Mouse (Mus musculus) right cerebral cortex, postnatal 4 days (tissue): ENCODE results near the gene Fktn.
"Not testable (repeated sequence)": the region's sequence is repeated elsewhere in the genome, so short reads cannot be mapped to it uniquely, and the experiment has no call there.

Experiments
- DNase-seq: peaks from one replicate; pipeline ENCODE4 v3.0.0-alpha.2; 2022

Fktn gene

DNA sequence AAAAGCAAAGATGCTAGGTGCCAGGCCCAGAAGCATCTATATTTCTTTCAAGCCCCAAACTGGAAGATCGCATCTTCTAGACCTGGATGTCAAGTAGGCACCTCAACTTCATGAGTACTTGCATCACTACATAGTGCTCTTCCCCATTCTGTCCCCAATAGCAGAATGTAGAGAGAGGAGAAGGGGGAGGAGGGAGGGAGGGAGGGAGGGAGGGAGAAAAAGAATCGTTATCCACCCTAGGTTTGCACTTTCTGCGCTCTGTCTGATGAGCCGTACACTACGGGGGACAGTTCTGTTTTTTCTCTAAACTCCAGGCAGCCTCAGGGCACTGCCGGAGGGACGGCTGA is at the start of gene Fktn:
Gene Fktn, plus strand, starts transcription at position 295 of the 347 bp plus-strand sequence.
- no peak for DNase-seq

DNA sequence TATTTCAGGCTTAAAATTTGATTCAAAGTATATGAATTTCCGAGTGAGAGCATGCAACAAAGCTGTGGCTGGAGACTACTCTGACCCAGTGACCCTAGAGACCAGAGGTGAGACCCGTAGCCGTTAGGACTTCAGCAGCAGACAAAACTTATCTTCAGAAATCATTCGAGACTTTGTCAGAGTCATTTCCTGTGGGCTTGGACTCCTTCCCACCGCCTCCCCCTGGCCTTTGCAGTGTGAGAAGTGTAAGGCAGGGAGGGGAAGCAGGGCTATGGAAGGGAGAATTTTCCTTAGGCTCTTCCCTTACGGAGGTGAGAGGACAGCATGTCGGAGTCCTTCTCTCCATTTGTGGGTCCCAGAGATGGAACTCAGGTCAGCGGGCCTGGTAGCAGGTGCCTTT is 31.7 kb upstream of the Fktn start:
- no peak for DNase-seq

DNA sequence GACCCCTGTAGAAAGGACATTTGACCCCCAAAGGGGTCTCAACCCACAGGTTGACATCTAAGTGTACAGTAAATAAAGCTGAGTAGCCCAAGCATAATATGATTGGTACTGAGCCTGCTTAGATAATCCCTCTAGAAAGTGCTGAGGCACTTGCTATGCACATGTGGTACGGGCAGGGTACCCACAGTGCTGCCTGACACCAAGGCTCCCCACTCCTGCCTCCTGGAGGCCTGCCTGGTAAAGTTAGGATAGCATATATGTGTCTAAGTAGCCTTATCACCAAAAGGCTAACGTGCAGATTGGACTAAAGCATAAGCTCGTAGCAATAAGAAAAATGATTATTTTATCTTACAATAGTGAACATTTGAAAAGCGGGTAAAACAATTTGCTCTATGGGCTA is 24.8 kb upstream of the Fktn start:
- no peak for DNase-seq

DNA sequence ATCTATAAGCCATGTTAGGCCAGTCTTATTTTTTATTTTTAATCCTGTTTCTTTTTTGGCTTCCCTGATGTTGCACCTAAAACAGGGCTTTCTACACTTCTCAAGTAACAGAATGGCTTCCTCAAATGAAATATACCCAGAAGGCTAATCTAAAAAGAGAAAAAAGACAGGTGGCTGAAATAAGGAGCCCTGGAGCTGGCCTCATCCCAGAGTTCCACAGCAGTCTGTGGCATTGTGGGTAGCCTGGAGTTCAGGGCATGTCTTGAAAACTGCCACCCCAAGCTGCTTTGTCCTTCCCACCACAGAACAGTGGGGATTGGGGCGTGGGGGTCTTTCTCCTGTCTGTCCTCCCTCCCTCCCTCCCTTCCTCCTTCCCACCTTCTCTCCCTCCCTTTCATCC is 22.4 kb upstream of the Fktn start:
- peak; percentile 32 for DNase-seq

DNA sequence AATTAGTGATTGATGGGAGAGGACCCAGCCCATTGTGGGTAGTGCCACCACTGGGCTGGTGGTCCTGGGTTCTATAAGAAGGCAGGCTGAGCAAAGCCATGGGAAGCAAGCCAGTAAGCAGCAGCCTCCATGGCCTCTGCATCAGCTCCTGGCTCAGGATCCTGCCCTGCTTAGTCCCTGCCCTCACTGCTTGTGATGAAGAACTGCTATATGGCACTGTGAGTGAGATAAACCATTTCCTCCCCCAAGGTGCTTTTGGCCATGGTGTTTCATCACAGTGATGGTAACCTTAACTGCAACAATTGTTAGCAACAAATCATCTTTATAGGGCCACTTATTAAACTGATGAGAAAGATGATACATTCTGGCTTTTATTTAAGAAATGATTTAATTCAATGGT is 4.6 kb upstream of the Fktn start:
- DNase-seq: not testable (repeated sequence)

DNA sequence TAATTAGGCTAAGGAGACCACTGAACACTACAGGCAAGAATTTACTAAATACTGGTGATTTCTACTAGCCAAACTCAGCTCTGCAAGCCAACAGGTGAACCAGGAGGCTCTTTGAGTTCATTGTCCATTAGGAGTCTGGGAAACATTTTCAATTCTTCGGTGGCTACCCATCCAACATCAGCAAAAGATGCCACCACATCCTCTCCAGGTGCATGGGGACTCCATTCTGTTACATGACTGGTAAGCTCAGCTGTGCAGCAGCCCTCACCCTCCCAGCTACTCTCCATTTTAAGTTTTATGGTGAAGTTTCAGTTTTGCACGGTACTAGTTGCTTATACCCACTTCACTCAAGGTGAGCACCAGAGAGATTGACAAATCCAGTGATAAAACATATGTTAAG is 3.8 kb upstream of the Fktn start:
- DNase-seq: no peak

DNA sequence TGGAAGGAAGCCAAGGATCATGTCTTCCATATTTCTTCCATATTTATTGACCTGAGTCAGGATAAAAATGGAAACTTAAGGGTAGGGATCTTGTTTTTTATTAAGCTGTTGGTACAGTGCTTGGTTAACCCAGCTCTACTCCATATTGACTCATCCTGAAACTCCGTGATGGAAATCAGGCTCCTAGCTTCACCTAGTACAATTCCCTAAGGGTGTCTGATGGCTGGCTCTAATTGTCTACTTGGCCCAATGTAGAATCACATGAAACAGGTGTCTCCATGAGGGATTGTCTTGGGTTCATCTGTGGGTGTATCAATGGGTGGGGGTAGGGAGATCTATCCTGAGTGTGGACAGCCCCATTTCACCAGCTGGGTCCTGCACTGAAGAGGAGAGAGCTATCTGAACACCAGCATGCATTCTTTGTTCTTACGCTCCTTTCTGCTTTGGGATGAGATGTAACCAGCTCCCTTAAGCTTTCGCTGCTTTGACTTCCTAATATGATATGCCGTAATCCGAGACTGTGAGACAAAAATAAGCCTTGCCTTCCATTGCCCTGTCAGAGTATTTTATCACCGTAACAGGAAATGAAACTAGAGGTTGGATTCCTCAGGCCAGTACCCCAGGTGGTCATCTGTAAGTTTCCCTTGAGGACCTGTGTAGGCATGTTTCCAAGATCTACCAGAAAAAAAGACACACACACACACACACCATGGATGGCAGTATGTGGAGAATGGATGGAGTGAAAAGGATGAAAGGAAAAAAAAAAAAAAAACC is 3.1 kb upstream of the Fktn start:
- DNase-seq: no peak

DNA sequence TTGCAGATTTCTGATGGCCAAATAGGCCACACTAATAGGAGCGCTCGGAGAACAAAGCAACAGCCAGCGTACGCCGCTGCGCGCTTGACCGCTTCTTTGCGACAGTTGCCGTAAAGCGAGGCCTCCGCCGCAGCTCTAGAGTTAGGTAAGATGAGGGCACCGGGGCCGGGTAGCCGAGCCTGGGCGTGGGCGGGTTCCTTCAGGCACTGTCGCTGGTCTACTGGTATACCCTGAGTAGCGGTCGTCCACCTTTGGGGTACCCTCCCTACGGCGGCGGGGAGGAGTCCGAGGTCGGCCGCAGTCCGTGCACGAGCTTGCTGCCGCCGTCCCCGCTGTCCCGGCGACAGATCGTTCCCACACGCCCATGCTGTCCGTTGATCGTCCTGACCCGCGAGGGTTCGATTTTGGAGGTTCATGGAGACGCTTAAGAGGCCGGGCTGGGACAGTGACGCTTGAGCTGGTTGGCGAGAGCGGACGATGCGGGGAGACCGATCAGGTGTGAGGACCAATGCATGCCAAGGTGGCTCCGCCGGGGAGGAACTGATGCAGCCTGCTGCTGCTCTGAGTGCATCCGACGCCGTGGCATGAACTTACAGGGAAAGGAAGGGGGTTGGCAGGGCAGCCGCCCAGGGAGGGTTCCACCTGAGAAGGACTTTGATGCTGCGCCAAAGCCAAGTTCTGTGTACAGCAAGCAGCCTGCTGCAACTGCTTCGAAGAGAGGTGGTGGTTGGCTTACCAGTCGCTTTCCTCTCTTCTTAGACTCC is 435 bp downstream of the Fktn start:
- DNase-seq: peak; percentile 93

DNA sequence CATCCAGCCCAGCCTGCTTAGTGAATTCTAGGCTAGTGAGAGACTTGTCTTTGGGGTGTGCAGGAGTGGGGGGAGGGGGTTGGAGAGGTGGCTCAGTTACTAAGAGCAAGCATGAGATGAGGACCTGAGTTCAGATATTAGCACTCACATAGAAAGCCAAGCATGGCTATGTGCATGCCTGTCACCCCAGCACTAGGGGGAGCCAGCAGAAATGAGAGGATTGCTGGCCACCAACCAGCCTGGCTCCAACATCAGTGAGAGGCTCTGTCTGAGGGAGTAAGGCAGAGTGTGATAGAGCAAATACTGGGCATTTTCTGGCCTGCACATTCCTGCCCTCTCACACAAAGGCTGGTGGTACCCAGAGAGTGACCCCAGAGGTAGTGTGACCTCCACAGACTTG is 2.2 kb downstream of the Fktn start:
- no peak for DNase-seq

DNA sequence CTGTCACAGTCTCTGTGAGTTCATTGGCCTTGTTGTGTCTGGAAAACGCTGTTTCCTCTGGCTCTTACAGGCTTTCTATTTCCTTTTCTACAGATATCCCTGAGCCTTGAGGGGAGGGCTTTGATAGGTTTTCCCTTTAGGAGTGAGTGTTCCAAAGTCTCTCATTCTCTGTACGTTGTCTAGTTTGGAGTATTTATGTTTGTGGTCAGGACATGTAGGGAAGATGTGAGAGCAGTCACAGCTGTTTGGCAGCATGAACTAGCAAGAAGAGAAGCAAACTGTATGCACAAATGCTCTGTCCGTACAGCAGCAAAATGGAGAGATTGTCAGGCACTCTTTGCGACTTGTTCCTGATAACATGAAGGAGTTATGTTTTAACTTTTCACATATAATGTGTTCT is 3.7 kb downstream of the Fktn start:
- DNase-seq: no peak

DNA sequence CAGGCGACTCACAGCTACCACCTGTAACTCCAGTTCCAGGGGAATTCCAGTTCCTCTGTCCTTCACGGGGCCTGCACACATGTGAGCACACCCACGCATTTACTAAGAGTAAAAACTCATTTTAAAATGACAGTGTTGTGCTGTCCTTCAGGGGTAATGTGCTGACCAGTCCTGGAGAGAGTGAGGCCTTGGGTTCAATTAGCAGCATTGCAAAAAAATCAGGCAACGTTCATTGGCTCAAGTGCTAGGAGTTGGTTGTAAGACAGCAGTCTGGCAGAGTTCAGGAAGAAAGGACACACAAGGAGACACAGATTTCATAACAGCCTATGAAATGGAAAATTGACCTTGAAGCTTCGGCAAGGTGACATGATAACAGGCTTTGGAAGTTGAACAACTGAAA is 4.5 kb downstream of the Fktn start:
- DNase-seq: no peak

DNA sequence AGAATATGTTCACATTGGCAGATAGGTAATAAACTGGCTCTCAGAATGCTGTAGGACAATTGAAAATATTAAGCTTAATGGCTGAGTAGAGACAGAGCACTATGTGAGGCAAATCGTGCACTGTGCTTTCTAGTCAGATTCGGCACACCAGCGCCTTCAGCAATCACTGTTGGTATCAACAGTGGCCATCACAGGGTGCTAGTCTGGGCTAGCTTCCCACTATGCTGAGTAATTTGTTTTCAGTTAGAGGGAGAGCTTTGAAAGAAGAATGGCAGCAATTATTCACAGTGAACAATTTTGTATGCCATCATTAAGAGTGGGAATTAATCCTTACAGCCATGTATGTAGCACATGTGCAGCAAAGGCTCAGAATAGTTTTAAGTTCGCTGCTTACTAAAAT is 8.7 kb downstream of the Fktn start:
- no peak for DNase-seq

DNA sequence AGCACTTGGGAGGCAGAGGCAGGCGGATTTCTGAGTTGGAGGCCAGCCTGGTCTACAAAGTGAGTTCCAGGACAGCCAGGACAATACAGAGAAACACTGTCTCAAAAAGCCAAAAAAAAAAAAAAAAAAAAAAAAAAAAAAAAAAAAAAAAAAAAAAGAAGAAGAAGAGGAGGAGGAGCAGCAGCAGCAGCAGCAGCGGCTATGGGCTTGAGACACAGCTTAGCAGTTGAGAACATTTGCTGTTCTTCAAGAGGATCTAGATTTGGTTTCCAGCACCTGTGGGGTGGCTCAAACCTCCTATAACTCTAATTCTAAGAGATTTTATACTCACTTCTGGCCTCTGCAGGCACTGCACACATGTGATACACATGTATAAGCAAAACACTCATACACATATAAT is 12.3 kb downstream of the Fktn start:
- not testable (repeated sequence) for DNase-seq

DNA sequence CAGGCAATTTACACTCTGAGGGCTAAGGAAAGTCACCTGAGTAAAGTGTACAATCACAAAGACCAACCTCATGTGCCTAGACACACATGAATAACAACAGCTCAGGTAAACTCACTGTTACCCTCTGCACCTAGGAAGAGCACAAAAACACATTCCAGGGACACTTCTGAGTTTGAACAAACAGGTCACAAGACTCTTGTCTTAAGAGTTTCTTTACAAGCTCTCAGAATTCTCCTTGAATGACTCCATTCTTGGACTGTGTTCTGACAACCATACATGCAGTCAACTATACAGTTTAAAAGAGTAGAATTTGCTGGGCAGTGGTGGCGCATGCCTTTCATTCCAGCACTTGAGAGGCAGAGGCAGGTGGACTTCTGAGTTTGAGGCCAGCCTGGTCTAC is 14.3 kb downstream of the Fktn start:
- DNase-seq: no peak

DNA sequence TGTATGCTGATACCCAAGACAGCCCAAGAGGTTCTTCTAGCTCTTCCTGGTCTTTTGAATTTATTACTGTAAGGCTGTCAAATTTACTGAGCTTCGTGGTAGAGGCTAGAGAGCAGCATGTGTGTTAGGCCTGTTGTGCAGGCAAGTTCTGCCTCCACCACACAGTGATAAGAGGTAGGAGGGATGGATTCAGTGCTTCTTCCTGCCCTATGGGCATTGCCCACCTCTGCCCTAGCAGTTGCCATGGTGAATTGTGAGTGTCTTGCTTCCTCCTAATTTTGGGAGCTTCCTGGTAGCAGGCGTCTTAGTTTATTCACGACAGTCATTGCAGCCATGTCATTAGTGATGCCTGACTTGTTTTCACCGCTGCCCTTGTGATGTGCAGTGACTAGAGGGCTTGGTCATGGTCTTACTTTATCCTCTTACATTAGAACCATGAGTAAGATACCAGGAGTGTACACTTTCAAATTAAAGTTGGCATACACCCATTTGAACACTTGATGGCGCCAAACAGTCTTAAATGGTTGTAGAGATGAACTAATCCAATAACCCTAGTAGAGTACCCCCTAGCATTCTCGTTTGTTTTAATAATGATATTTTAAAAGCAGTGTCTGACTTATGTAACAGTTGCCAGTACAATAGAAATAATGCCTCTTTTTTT is 25.3 kb downstream of the Fktn start:
- peak; percentile 41 for DNase-seq

DNA sequence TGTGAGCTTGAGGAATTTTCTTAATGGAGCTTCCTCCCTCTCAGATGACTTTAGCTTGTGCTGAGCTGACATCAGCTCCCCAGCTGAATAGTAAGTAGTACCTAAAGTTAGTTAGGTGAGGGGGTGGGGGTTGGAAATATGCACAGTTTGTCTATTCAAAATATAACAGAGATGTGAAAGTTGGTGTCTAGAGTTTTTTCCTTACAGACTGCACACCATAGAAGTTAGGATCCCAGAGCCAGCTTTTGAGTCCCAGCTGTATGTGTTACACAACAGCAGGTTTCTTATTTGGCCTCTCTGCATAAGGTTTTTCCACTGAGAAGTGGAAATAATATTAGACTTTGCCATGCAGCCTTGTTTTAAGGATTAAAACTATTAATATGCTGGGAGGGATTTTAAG is 36.0 kb downstream of the Fktn start:
- DNase-seq: no peak

DNA sequence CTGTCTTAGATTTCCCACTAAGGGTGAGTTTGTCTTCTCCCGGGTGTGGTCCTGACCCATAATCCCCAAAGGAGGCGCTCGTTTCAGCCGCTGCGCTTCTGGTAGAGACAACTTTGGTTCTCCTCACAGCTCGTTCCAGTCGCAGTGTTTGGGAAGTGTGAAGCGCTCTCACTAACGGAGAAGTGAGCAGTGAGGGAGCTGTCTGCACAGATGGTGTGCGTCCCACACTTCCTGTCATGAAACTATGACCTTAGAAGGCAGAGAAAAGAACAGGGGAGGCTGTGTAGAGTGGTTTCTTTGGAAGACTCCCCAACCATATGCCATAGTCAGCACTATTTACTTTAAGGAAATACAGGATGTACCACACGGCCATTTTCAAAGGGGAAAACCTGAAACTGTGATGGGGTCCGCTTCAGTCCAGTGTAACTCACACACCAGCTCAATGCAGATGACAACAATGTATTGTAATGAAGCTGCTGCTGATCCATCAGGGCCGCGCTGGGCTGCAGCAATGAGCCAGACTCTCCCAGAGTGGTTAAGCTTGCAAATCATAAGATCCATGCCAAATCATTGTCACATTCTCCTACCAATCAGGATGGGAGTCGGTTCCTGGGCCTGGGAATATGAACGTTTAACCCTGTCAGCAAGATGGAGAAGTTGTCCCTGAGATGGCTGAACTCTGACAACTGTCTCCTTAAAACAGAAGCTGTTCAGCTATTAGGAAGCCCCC is 36.8 kb downstream of the Fktn start:
- DNase-seq: no peak

DNA sequence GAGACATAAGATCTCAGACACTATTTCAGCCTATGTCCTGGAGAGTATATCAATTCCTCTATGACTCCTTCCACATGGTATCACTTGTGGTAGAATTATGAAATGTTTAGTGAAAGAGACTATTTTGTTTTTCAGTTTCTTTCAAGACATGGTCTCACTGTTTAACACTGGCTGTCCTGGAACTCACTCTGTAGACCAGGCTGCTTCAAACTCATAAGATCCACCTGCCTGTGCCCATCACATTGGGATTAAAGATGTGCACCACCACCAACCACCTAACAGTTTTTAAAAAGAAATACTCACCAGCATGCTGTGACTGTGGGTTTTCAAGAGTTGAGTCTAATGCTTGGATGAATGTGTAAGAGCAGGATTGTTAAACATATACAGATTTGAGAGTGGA is 43.2 kb downstream of the Fktn start:
- DNase-seq: no peak

DNA sequence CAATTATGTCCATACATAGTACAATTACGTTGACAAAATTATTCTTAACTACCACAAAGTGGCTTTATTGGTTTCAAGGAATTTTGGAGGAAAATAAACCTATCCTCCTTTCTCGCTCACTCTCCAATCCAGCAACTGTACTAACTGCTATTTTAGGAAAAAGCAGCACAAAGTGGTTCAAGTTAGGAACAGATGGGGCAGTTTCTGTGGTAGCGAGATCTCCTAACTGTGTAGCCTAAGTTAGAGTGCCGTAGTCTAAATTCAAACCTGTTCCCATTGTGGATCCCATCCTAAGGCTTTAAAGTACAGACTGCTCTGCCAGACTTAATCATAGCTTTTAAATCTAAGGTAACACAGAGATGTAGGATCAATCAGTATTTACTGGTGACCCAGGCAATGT is 45.0 kb downstream of the Fktn start:
- DNase-seq: no peak

DNA sequence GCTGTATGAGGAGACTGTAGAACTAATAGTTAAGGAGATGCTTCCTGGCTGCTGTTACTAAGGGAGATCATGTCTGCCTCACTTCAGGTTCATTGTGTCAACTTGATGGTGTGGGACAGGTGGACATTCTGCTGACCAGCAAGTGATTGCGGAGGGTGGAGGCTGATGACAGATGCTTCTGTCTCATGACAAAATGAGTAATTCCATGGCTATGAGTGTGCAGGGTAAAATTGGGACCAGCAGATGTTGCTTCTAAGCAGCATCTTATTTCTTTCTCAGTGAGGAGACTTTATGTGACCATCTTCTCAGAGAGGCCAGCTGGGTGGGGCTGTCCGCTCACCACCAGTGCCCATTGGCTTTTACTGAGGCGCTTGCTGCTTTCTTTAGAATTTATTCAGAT is 45.9 kb downstream of the Fktn start:
- DNase-seq: no peak

DNA sequence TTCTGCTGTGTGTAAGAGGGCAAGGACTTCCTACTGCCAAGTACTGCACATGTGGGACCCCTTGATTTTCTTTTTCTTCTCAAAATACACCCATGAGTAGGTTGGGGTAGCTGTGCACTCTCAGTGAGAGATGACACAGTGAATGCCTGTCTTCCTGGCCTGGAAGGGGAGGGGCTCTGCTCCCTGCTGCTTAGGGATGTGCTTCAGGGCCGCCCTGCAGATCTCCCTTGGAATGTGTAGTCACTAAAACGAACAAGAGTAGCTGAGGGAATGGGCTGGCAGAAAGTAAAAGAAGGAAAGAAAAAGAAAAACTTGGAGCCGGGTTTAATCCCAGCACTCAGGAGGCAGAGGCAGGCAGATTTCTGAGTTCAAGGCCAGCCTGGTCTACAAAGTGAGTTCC is 48.7 kb downstream of the Fktn start:
- DNase-seq: no peak

DNA sequence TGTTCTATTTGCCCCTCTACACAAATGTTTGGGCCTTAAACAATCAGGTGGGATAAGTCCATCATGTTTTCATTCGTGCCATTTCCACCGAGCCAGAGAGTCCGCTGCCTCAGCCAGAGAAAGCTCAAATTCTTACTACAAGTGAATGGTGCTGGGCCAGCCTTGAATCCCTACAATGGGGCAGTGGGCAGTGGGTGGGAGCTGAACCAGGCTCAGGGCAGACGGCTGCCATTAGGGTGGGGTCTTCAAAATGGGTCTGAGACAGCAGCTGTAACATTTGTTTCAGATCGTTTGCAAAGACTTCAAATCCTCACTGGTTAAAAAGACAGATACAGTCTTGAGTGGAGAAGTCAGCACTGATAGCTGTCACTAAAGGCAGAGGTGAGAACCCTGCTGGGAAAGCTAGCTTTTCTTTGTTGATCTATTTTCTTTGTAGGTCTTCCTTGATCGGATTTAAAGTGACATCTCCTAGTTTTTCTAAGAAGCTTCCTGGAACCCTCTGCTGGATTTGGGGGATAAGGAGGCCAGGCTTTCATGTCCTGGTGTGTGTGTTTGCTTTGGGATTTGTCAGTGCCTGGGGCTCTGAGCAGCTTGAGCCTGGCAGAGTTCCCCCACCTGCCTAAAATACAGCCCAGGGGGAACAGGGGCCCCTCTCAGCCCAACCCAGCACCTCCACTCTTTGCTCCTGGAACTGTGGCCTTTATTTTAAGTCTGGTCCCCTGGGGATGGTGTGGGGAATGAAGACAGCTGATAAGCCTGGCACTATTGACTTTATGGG is 57.3 kb downstream of the Fktn start:
- DNase-seq: no peak

DNA sequence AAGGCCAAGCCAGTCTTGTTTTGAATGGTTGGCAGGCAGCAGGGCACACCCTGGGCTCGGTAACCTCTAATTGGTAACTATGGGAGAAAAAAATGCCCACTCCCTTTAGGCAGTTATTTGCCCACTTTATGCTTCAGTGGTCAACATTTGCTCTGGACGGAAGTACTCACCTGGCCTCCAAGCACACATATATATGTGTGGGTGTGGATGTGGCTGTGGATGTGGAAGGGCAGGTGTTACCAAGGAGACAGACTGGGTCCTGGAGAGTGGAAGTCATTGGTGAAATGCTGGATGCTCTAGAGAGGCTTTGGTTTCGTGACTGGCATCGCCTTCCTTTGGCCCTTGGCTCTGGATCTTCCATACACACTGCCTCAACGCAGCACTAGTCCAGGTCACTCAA is 58.2 kb downstream of the Fktn start:
- no peak for DNase-seq
